Mouse (Mus musculus): ENCODE measurements around the gene Ubash3b.
A peak's percentile ranks its signal among the peaks of the same experiment; 100 is the strongest.

Ubash3b gene

DNA sequence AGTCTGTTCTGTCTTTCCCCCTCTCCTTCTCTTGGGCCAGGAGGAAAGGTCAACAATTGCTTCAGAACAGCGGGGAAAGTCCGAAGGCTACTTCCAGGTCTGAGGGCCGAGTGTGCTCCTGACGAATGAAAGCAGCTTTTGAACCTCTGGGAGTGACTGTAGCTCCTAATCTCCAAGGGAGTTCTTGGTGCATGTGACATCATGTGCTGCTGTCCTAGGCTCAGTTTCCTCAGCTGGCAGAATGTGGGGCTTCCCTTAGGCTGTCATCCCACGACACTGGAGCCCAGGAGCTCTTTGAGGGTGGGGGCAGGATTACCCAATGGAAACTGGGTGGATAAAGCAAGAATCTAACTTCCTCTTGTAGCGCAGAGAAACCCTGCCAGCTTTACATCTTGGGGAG lies at the start of gene Ubash3b:
Gene Ubash3b, minus strand, starts transcription at position 285 of the 400 bp plus-strand sequence.
- DNase-seq (ENCODE audit: low read depth) = no peak

DNA sequence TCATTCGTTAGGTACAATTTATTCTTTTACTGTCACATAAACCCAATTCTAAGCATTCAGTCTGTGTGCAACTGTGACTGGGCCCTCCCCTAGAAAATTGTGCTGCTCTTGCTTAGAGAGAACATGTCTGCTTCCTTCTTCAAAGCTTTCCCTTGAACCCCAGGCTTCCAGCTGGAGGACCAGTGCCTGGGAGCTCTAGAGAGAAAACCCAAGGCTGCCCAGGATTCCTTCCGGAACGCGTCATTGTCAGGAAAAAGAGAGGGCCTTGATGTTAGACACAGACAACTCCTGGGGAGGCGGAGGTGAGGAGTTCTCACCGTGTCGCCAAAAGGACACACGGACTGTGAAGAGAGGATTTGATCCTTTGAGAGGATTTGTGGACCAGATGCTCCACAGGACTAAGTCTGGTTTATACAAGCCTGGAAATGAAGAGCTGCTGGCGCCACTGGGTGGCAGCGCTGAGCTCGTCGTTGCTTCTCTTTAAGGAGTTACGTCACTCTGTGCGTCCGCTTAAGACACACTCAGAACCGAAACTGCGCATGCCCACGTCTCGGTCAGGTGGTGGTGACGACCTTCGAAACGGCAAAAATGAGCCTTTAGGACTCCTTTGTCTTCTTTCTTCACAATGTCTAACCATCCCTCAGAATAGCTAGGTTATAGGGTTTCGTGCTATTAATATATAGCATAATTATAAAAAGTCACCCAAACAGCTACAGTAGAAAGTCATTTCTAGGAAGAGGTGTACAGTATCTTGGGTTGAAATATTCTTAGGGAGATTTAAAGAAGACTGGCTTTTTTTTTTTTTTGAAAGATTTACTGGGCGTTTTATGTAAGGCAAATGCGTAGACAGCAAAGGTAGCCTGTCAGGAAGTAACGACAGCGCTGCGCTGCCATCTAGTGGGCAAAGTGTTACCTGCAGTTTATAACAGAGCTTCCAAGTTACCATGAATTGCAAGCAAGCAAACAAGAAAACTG lies 45.9 kb upstream of the Ubash3b start:
- DNase-seq (ENCODE audit: low read depth) = peak; percentile 96

DNA sequence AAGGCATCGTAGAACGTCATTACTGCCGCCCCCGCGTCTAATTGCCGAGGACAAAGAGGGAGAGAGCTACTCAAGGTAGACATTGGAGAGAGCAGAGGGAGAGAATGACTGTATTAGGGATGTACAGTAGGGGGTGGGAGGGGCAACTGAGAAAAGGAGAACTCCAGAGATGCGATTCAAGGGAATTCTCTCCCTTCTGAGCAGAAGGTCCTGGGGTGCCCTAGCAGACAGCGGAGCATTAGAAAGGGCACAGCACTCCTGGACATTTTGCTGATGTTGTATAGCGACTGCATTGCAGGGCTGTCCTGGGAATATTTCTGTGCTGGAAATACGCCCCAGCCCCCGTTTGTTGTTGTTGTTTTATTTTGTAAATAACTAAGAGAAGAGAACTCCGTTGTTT lies 45.2 kb upstream of the Ubash3b start:
- DNase-seq (ENCODE audit: low read depth) = no peak

DNA sequence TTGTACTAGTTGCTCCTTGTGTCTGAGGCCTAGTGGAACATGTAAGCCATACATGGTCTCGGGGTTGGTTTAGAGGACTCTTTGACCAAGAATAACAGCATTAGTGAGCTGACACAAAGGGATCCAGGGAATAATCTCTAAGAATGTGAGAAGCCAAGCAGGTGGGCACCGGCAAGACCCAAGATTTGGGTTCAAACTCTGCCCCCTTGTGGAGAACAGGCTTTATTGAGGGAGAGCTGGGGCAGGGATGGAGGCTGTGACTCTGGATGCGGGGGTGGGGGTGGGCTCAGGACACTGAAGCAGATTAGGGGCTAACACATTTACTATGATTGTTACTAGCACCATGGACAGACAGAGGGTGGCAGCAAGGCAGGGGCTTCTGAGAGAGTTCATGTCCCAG lies 43.8 kb upstream of the Ubash3b start:
- no peak for DNase-seq (ENCODE audit: low read depth)

DNA sequence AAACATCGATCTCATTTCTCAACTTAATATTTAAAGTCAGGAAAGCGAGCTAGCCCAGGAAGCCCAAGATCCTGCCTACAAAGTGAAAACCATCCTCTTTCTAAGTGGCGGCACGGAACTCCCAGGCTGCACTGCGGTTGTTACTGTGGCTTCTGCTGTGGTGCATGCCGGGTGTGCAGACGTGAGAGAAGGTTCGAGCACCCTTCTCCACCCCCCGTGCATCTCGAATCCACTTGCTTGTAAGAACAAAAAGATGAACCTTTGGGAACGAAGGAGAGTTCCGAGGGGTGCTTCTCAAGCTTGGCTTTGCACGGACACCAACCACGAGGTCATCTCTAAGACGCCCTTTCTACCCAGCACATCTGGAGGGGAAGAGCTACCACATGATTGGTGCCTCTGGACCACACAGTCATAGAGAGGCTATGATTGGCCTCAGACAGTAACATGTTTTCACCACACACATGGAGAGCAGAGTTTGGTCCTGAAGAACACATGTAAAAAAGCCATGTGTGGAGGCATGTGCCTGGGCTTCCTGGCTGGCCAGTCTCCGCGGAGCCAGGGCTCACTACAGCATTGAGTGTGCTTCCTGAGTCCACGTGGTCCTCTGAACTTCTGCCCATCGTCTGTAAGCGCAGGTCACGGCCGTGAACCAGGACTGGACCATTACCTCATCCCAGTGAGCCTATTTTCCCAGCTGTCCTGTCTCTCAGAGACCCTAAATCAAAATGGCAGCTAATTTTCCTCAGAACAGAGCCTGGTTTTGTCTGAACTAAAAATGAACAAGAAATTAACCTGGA lies 38.2 kb upstream of the Ubash3b start:
- DNase-seq (ENCODE audit: low read depth) = no peak

DNA sequence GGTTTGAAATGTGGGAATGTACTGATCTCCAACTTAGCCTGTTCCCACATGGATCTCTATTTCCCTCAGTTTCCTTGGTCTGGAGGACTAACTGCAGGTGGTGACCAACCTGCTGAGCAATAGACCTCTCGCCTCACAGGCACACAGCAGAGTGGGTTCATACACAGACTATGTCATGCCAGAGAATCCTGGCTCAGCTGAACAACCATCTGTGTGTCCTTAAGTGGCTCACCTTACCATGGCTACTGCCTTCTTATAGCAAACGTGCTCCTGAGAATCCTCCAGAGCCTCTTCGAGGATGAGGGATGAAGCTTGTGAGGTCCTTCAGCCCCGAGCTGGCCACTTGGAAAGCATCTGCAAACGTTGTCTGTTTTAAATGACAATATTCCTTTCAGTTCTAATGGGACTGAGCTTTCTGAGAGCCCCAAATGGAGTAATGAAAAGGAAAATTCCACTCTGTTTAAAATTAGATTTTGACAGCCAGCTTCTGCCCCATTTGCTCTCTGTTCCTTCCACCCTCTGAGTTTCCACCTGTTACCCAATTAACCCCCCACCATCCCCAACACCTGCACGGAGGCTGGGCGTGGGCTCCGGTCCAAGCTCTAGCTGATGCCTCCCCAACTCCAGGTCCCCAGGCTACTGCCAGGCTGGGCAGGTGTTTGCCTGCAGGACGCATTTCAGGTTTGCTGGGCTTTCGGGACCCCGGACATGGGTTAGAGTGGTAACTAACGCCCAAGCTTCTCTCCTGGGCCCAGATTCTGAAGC lies 37.2 kb upstream of the Ubash3b start:
- no peak for DNase-seq (ENCODE audit: low read depth)

DNA sequence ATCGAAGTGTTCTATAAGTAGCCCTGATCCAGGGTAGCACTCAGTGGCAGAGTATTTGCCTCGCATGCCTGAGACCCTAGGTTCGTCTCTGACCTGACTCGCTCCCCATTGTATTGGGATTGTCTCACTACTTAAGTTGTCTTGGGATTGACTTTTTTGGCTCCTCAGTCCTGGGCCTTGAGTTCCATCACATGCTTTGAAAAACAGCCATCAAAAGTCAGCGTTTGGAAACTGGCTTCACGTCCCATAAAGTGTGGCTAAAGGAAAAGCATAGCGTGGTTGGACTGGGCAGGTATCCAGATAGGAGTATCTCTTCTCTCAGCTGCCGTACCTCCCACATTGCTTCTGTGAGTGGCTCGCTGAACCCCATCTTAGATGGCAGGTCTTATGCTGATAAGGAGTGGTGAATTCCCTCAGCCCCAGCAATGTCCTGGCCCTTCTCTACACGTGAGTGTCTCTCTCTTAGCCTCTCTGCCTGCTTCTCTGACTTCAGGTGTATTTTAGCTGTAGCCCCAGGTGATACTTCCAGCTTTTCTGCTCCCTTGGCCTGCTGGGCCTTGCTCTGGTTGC lies 34.3 kb upstream of the Ubash3b start:
- DNase-seq (ENCODE audit: low read depth) = no peak

DNA sequence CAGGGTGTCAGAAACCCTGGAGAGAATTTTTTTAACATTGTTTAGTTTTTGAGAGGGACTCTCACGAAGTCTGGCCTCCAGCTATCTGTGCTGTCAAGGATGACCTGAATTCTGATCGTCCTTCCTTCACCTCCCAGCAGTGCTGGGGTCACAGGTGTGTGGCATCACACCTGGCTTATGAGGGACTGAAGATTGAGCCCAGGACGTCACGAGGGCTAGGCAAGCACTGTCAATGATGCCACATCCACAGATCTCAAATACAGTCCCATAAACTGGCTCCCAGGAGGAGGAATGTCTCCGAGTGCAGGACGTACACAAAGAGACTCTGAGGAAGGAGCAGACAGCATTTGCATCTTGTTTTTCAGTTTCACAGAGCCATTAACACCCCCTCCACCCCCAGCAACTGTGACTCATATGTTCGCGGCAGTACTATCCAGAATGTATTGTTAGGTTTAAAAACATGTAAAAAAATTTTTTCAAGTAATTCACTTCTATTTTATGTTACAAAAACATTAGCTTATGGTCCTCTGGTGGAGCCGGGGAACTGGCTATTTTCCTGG lies 30.2 kb upstream of the Ubash3b start:
- no peak for DNase-seq (ENCODE audit: low read depth)

DNA sequence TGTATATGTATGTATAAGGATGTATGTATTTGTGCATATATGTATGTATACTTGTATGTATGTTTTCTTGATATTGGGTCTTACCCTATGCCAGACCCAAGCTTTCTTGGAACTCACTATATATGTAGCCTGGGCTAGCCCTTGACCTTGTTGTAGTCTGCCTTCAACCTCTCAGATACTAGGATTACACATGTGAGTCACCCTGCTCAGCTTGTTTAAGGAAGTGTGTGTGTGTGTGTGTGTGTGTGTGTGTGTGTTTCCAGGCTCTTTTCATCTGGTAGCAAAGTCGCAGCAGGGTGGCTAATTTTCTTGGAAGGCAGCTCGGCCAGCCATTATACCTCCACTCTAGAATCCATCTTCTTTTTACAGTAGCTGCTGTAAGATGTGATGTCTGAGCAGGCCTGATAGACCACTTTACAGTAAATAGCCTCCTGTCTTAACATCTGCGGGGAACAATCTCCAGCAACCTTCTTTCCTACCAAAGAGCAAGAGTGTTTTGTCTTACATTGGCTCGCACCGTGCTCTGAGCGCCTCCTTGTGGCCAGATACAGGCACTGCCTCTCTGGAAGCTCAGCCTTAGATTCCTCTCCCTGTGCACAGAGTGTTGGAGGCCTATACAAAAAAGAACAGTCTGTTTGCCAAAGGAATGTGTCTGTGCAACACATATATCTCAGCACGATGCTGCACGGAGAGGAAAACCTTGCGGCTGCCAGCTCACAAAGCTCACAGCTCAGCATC lies 29.4 kb upstream of the Ubash3b start:
- peak; percentile 53 for DNase-seq (ENCODE audit: low read depth)

DNA sequence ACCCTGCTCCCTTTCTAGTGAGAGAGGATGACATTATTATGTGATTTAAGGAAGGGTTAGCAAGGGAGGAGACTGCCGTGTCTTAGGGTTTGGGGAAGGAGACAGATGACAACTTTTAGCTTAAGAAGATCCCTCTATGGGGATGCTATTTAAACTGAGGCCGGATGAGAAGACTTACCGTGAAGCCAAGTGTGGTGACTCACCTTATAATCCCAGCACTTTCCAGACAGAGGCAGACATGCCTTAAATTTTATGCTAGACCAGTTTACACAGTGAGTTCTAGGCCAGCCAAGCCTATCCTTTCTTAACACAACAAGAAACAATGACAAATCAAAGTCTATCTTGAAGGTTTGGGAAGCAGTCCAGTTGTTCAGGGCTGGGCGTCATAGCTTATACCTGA lies 26.4 kb upstream of the Ubash3b start:
- no peak for DNase-seq (ENCODE audit: low read depth)

DNA sequence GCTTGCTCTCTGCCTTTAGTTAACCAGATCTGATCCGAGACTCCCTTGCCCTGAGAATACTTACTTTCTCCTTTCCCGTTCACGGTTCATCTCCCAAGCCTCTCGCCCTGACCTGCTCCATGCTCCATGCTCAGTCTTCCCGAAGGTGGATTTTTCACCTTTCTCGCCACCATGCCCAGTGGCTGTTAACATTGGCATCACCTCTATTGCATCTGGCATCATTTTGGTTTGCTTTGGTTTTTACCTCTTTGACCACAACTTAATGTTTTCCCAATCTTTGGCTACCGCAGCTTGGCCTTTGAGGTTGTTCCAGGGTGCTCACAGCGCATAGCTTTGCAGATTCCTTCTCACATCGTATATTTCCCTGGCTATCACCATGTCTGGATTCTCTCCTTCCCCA lies 26.0 kb upstream of the Ubash3b start:
- no peak for DNase-seq (ENCODE audit: low read depth)

DNA sequence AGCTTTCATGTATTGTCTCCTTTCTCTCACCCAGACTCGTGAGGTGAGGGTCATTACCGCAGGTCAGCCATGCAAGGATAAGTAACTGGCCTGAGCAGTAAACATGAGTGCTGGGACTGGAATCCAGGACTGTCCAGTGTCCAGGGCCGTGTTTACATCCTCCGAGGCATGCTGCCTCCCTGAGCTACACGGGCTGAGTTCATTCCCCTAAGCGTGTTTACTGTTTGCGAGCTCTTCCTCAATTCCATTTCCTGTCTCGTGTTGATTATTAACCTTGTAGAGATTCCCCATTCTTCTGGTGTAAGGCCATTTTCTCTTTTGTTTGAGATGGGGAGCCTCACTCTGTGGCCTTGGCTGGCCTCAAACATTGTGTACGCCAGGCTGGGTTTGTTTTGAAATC lies 23.8 kb upstream of the Ubash3b start:
- DNase-seq (ENCODE audit: low read depth) = no peak

DNA sequence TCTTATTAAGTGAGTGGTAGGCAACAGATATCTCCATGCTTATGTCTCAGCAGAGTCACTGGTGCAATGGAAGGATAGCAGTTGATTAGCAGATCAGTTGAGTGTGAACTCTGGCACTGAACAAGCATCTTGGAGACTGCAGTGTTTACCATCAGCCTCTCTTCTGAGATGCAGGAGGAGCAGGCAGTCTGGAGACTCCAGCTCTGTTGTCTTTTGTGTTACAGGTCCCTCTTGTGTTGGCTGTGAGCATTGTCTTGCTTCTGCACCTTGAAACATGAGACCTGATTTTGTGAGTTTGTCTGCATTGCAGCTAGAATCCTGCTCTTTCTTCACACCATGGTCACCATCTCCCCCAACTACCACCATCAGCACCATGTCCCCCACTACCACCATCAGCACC lies 21.1 kb upstream of the Ubash3b start:
- DNase-seq (ENCODE audit: low read depth) = no peak

DNA sequence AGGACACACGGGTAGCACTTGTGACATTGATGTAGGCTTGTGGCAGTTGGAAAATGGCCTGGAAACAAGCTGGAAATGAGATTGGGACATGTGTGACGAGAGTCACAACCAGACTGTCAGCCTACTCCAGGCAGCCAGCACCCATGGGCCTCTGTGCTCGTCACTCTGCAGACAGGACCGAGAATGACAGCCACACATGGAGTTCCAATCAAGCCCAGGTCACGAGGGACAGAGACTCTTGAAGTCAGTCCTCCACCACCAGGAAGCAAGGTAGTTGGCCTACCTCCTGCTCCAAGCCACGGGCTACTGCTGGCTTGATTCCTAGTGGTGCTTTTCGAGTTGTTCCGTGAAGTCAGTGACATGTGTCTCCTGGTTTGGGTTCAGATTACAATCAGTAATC lies 20.3 kb upstream of the Ubash3b start:
- DNase-seq (ENCODE audit: low read depth) = no peak

DNA sequence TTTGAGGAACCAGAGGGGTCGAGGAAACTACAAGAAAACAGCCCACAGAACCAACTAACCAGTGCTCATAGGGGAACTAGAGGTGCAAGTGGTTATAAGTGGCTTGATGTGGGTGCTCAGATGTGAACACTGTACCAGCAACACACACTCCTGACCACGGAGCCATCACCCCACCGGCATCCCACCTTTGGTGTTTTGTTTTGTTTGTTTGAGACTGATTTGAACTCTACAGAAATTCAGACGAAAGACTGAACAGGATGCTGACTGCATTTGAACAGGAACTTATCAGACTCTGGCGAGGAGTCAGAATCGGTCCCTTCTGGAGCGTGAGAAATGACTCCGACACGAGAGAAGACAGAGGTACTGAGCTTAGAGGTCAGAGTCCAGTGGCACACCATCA lies 19.9 kb upstream of the Ubash3b start:
- DNase-seq (ENCODE audit: low read depth) = no peak

DNA sequence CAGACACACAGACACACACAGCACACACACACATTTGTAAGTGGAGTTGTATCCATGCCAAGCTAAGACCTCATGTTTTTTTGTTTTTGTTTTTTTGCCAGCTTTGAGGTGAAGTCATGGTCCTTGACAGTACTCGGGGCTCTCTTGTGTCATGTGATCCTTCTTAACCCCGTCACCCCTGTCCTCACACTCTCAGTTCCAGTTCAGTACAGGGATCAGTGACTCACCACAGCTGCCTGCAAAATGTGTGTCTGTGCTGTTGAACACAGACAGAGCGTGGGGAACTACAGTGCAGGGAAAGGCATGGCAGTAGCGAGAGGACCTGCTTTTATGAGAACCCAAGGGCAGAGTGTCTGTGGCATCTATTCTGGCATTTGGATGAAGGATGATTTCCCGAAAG lies 17.6 kb upstream of the Ubash3b start:
- DNase-seq (ENCODE audit: low read depth) = peak; percentile 35

DNA sequence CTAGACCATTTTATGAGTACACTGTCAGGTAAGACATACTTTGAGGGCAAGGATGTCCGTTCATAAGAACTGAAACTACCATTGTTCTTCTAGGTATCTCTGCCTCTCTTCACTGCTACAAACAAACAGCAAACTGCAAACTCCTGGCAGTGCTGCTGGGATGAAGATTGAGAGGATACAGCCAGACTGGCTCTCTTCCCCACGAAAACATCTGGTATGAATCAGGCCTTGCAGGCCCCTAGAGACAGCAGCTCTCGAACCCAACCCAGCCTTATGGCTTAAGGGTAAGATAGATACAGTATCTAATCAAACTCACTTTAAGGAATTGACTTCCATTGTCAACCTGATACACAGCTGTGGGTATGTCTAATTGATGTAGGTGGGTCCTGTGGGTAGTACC lies 11.7 kb upstream of the Ubash3b start:
- DNase-seq (ENCODE audit: low read depth) = no peak

DNA sequence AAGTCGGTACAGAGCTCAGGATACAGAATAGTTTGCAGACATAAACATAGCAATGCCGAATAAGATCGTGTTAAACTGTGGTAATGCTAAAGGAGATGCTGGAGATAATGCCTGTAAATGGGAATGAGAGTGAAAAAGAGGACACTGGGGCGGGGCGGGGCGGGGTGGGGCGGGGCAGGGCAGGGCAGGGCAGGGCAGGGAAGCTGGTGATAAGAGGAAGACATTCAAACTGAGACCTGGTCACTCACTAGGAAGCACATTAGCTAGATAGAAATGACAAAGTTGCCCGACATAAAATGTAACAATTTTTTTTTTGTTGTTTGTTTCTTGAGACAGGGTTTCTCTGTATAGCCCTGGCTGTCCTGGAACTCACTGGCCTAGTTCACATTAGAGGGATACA lies 10.9 kb upstream of the Ubash3b start:
- DNase-seq (ENCODE audit: low read depth) = no peak

DNA sequence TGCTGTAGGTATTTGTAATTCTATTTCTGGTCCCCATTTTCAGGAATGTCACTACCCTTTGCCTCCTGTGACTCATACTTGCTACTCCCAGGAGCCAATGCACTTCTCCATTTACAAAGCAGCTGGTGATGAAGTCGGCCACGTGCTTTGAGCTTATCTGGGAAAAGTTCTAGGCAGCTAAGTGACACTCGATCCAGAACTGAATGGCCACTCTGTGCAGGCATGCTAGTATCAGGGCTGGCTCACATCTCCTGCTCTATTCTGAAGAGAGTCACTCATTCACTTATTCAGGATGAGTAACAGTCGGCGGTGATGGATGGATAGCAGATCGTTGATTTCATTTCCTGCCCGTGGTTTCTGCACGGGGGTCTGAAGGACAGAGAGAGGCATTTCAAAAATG lies 8.5 kb upstream of the Ubash3b start:
- DNase-seq (ENCODE audit: low read depth) = no peak

DNA sequence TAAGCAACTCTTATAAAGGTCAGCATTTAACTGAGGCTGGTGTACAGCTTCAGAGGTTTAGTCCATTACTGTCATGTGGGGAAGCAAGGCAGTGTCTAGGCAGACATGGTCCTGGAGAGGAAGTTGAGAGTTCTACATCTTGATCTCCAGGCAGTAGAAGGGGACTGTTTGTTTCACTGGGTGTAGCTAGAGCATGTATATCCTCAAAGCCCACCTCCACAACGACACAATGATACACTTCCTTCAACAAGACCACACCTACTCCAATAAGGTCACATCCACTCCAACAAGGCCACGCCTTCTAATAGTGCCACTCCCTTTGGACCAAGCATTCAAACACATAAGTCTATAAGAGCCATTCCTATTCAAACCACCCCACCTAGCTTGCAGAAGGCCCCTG lies 7.2 kb upstream of the Ubash3b start:
- no peak for DNase-seq (ENCODE audit: low read depth)

DNA sequence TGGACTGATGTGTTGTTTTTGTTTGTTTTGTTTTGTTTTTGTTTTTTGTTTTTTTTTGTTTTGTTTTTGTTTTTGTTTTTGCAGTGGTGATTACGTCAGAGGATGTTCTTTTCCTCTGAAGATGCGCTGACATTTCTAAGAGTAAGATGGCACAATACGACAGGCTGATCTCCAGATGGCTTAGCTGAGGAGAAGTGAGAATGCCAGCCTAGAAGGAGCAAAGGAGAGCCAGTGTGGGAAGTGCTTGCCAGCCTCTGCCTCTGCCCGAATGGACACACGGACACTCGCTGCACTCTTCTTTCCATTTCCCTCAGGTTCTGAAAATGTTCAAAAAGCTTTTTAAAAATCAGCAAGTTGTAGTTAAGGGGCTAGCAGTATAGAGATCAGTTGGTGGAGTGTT lies 6.7 kb upstream of the Ubash3b start:
- no peak for DNase-seq (ENCODE audit: low read depth)
